In genomic region chr4:97575447-97575846, GRCm38 (mm10) we compare ENCODE assay signal across 8 mouse cellular contexts.
DNase-seq lines count a peak whose midpoint lies in the region; ATAC-seq and TF ChIP-seq lines count a peak whose summit lies in the region.
"Had no signal": no experiment of that assay in that cellular context is flagged by ENCODE, and none has a peak within 500 bp of the region (broad histone marks: within the 10 kb centered on the region; RNA-seq: fewer than 3 reads in every experiment).

No protein-coding gene starts in this region.

- H3K4me2 ChIP-seq in midbrain, embryonic 14.5 days (ENCODE audit: low read length), result no peak overlapping the region
- H3K4me2 ChIP-seq: heart, embryonic 15.5 days had no signal

- H3K27me3 ChIP-seq in midbrain, embryonic 14.5 days (ENCODE audit: control insufficient read depth, insufficient read depth, low read length), result no peaks in the 10 kb centered on the region
- H3K27me3 ChIP-seq: heart, embryonic 15.5 days had no signal

- no peak; the same call in 1 of the 2 replicates for ATAC-seq in midbrain, embryonic 14.5 days (ENCODE audit: low FRiP score, low TSS enrichment)

- H3K9me3 ChIP-seq in midbrain, embryonic 14.5 days (ENCODE audit: control insufficient read depth, low read length), result no peaks in the 10 kb centered on the region
- H3K9me3 ChIP-seq: heart, embryonic 15.5 days had no signal

- no peak overlapping the region for H3K4me3 ChIP-seq in midbrain, embryonic 14.5 days (replicated peaks; ENCODE audit: low read depth, low read length)
- H3K4me3 ChIP-seq: heart, embryonic 15.5 days had no signal

- no peaks in the 10 kb centered on the region for H3K4me1 ChIP-seq in midbrain, embryonic 14.5 days (ENCODE audit: control insufficient read depth, insufficient read depth, low read length)
- H3K4me1 ChIP-seq: heart, embryonic 15.5 days had no signal

- H3K36me3 ChIP-seq in midbrain, embryonic 14.5 days (ENCODE audit: control insufficient read depth, insufficient read depth, low read length), result no peaks in the 10 kb centered on the region
- H3K36me3 ChIP-seq: heart, embryonic 15.5 days had no signal

- 37% methylated on average over 5 of the region's 5 CpGs for WGBS in midbrain, embryonic 14.5 days

- no peak for TF ChIP-seq POLR2A in brain, embryonic 14.5 days (IDR thresholded peaks at IDR 0.05; ENCODE audit: borderline replicate concordance, extremely low read depth, insufficient read depth, insufficient read length, poor library complexity, severe bottlenecking)

- no peak overlapping the region for H3K9ac ChIP-seq in midbrain, embryonic 14.5 days (replicated peaks; ENCODE audit: low read length)
- H3K9ac ChIP-seq: heart, embryonic 15.5 days had no signal

- TF ChIP-seq CTCF in brain, embryonic 14.5 days (IDR thresholded peaks at IDR 0.05; ENCODE audit: borderline replicate concordance, extremely low read depth, insufficient read depth, insufficient read length), result no peak

- DNase-seq in brain, embryonic 14.5 days (ENCODE audit: low read depth), result peak; percentile 92
- DNase-seq in embryo, embryonic 11.5 days (ENCODE audit: low read depth, low spot score), result peak; percentile 34
- peak; percentile 28 for DNase-seq in gastrocnemius, postnatal 25 days
- DNase-seq in midbrain, embryonic 14.5 days, result peak; percentile 59
- no peak for DNase-seq in adrenal gland, adult 18-20 months (ENCODE audit: low spot score in 2 of 2)
- DNase-seq in thymus, postnatal 0 days (ENCODE audit: low spot score), result no peak
- DNase-seq in urinary bladder, adult 18-20 months (ENCODE audit: low spot score in 2 of 2), result no peak

- H3K27ac ChIP-seq in midbrain, embryonic 14.5 days (replicated peaks; ENCODE audit: low read depth, low read length), result no peak overlapping the region
- H3K27ac ChIP-seq: heart, embryonic 15.5 days had no signal

Comparison
In these comparisons a context has a peak if more than half of its experiments do, and no peak if none do; other contexts are left out.
1. DNase-seq: peak in brain, embryonic 14.5 days (single experiment), embryo, embryonic 11.5 days (single experiment), gastrocnemius, postnatal 25 days (single experiment) and midbrain, embryonic 14.5 days (single experiment); none in adrenal gland, adult 18-20 months (0 of 2), thymus, postnatal 0 days (single experiment) and urinary bladder, adult 18-20 months (0 of 2).